Mouse (Mus musculus): ENCODE measurements at regions not wholly inside any gene's neighbourhood (a gene's known extent, or its start where the extent isn't known, plus 50 kb on each side); places are given as distances from the start of the nearest gene placed in this dataset.

- DNase-seq = no peak
These were observed 150.7 kb upstream of the Klf14 start for GRCm38 (mm10) chr6:31109604-31110003.

GRCm38 (mm10) chr6:31112293-31113077 is 153.6 kb upstream of the Klf14 start:
- DNase-seq = peak; percentile 53 to 64

- peak; percentile 72 to 79 for DNase-seq
These were observed 154.9 kb upstream of the Klf14 start for GRCm38 (mm10) chr6:31113558-31114326.

GRCm38 (mm10) chr6:31114336-31115335 is 155.8 kb upstream of the Klf14 start:
- peak in 1 of 2 experiments; percentile 63 for DNase-seq

- no peak for DNase-seq
These were observed 156.7 kb upstream of the Klf14 start for GRCm38 (mm10) chr6:31115566-31115965.

GRCm38 (mm10) chr6:31116365-31116764 is 157.5 kb upstream of the Klf14 start:
- peak in 1 of 2 experiments; percentile 63 for DNase-seq

GRCm38 (mm10) chr6:31117666-31118065 is 158.8 kb upstream of the Klf14 start:
- no peak for DNase-seq

GRCm38 (mm10) chr6:31121008-31121407 is 162.1 kb upstream of the Klf14 start:
- peak in 1 of 2 experiments; percentile 56 for DNase-seq

GRCm38 (mm10) chr6:31122895-31123294 is 164.0 kb upstream of the Klf14 start:
- DNase-seq = no peak

GRCm38 (mm10) chr6:31123342-31123990 is 164.6 kb upstream of the Klf14 start:
- DNase-seq = no peak

GRCm38 (mm10) chr6:31124076-31124475 is 165.2 kb upstream of the Klf14 start:
- DNase-seq = no peak

- DNase-seq = no peak
These were observed 166.0 kb upstream of the Klf14 start for GRCm38 (mm10) chr6:31124872-31125271.

- no peak for DNase-seq
These were observed 166.6 kb upstream of the Klf14 start for GRCm38 (mm10) chr6:31125328-31126118.

GRCm38 (mm10) chr6:31126131-31126871 is 167.4 kb upstream of the Klf14 start:
- DNase-seq = peak in 1 of 2 experiments; percentile 52

GRCm38 (mm10) chr6:31129170-31129569 is 170.3 kb upstream of the Klf14 start:
- no peak for DNase-seq

GRCm38 (mm10) chr6:31129987-31130386 is 171.1 kb upstream of the Klf14 start:
- DNase-seq = no peak

GRCm38 (mm10) chr6:31130522-31130921 is 171.6 kb upstream of the Klf14 start:
- no peak for DNase-seq

GRCm38 (mm10) chr6:31131716-31132115 is 172.8 kb upstream of the Klf14 start:
- no peak for DNase-seq

GRCm38 (mm10) chr6:31132396-31133190 is 173.7 kb upstream of the Klf14 start:
- DNase-seq = no peak

All from heart, adult 18-20 months (tissue).